Mouse (Mus musculus) kidney, embryonic 16.5 days (tissue): ENCODE measurements around the gene Ppp1r17. TPM values are rescaled to one million over a fixed set of nuclear protein-coding genes. Genes with fewer than 3 reads are reported as not detected.

ENCODE experiments used
- ATAC-seq: fragments of 200-750 bp; cut with Nextera tagmentation; 2 replicates; pipeline ENCODE4 v1.8.0; 2017; ENCODE audit warnings: moderate TSS enrichment; ENCODE audit not compliant: low FRiP score, low TSS enrichment
- H3K27ac ChIP-seq: fragments of 300-500 bp; sonication (generic); 2 replicates; pipeline ENCODE4 v1.5.1; 2014; ENCODE audit warnings: low read length
- H3K27me3 ChIP-seq: fragments of 300-500 bp; sonication (generic); 2 replicates; pipeline ENCODE4 v1.6.1; 2014; ENCODE audit warnings: low read length, control low read depth, mixed read lengths; ENCODE audit not compliant: insufficient read depth
- H3K36me3 ChIP-seq: fragments of 300-500 bp; sonication (generic); 2 replicates; pipeline ENCODE4 v1.6.1; 2014; ENCODE audit warnings: low read length, control low read depth, mixed read lengths; ENCODE audit not compliant: insufficient read depth
- H3K4me1 ChIP-seq: fragments of 300-500 bp; sonication (generic); 2 replicates; pipeline ENCODE4 v1.6.1; 2014; ENCODE audit warnings: low read length, control low read depth, mixed read lengths; ENCODE audit not compliant: insufficient read depth
- H3K4me2 ChIP-seq: fragments of 300-500 bp; sonication (generic); replicated peaks from 2 replicates; pipeline ENCODE4 v1.6.1; 2014; ENCODE audit warnings: low read depth, low read length
- H3K4me3 ChIP-seq: fragments of 300-500 bp; sonication (generic); 2 replicates; pipeline ENCODE4 v1.5.1; 2014; ENCODE audit warnings: mild to moderate bottlenecking, low read length
- H3K9ac ChIP-seq: fragments of 300-500 bp; sonication (generic); replicated peaks from 2 replicates; pipeline ENCODE4 v1.6.1; 2014; ENCODE audit warnings: low read length
- H3K9me3 ChIP-seq: fragments of 300-500 bp; sonication (generic); 2 replicates; pipeline ENCODE4 v1.6.1; 2016; ENCODE audit warnings: low read length, control low read depth
- WGBS: fragments of 180-500 bp; shearing (Covaris S2); extraction: QIAGEN DNeasy Blood & Tissue Kit; methylation state at CpG from one replicate; pipeline ENCODE4 v1.1.7; 2014; 5-methylcytosine and 5-hydroxymethylcytosine counted together
- polyA plus RNA-seq: library from polyadenylated mRNA; unstranded; fragments of >200 nt; fragmentation: Nextera tagmentation; extraction: Ambion mirVana; gene quantifications from 2 replicates; pipeline ENCODE4 v1.2.1, GENCODE M21; 2015

Gene Ppp1r17
- 0.09 and 0.19 TPM in 2 replicates for polyA plus RNA-seq

GRCm38 (mm10) chr6:56017291-56017994 lies at the start of gene Ppp1r17:
TSS of gene Ppp1r17 (plus strand) at chr6:56017497.
- no peaks in the 10 kb centered on the region for H3K4me1 ChIP-seq
- H3K9ac ChIP-seq: no peak within 1 kb of the TSS
- 71% methylated on average over 16 of the region's 16 CpGs for WGBS
- H3K27me3 ChIP-seq: no peaks in the 10 kb centered on the region
- no peak within 1 kb of the TSS for H3K4me2 ChIP-seq
- no peak for ATAC-seq
- no peak within 1 kb of the TSS for H3K27ac ChIP-seq
- H3K36me3 ChIP-seq: no peaks in the 10 kb centered on the region
- no peaks in the 10 kb centered on the region for H3K9me3 ChIP-seq
- H3K4me3 ChIP-seq: no peak within 1 kb of the TSS

GRCm38 (mm10) chr6:55972998-55973397 lies 44.3 kb upstream of the Ppp1r17 start:
- no peak for ATAC-seq
- H3K9ac ChIP-seq: no peak overlapping the region

DNA sequence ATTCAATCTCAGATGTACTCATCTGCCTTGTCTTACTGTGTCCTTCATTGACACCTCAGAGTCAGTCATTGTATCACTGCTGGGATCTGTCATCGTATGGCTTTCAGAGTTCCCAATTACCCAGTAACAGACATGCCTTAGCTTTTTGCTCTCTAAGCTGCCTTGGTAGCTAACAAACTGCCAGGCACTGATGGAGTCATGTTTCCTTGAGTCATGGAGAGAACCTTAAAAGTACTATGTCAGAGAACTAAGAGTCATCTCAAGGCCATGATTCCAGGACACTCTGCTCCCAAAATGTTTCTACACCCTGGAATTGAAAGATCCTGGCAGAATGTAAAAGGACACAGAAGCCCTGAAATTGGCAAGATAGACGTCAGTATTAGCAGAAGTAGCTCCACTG lies 37.5 kb upstream of the Ppp1r17 start:
- WGBS: 77% methylated on average over 2 of the region's 2 CpGs
- H3K27ac ChIP-seq: no peak overlapping the region
- no peak overlapping the region for H3K9ac ChIP-seq
- H3K4me3 ChIP-seq: no peak overlapping the region
- H3K27me3 ChIP-seq: no peaks in the 10 kb centered on the region
- ATAC-seq: no peak
- no peak overlapping the region for H3K4me2 ChIP-seq
- no peaks in the 10 kb centered on the region for H3K36me3 ChIP-seq
- no peaks in the 10 kb centered on the region for H3K4me1 ChIP-seq
- no peaks in the 10 kb centered on the region for H3K9me3 ChIP-seq

More at GRCm38 (mm10) chr6:55972998-55973397, 44.3 kb upstream of the Ppp1r17 start:
- no peaks in the 10 kb centered on the region for H3K4me1 ChIP-seq
- no peaks in the 10 kb centered on the region for H3K9me3 ChIP-seq
- no peaks in the 10 kb centered on the region for H3K27me3 ChIP-seq
- H3K36me3 ChIP-seq: no peaks in the 10 kb centered on the region
- H3K4me3 ChIP-seq: no peak overlapping the region
- H3K4me2 ChIP-seq: no peak overlapping the region
- no peak overlapping the region for H3K27ac ChIP-seq

DNA sequence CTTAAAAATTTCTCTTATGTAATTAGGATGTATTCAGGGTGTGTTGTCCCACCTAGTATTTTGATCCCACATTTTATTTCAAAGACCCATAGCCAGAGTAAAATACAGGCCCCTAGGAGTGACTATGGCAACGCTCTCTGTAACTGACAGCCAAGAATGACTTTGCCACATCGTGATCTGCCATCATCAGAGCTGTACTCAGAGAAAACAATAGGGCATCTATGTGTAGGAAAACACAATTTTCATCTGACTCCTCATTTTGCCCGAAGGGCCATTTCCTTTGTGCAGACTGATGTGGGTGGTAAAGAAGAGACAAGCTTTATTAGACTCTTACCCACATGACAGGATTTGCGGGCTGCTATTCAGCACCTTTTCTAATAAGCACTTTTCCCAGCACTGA lies 8.6 kb upstream of the Ppp1r17 start:
- no peak for ATAC-seq
- Histone ChIP-seq H3K27ac (no peak overlapping the region), H3K27me3 (no peaks in the 10 kb centered on the region), H3K9ac (no peak overlapping the region), H3K4me2 (no peak overlapping the region), H3K4me3 (no peak overlapping the region), H3K9me3 (no peaks in the 10 kb centered on the region), H3K36me3 (no peaks in the 10 kb centered on the region), H3K4me1 (no peaks in the 10 kb centered on the region)
- 79% methylated on average over 4 of the region's 4 CpGs for WGBS

DNA sequence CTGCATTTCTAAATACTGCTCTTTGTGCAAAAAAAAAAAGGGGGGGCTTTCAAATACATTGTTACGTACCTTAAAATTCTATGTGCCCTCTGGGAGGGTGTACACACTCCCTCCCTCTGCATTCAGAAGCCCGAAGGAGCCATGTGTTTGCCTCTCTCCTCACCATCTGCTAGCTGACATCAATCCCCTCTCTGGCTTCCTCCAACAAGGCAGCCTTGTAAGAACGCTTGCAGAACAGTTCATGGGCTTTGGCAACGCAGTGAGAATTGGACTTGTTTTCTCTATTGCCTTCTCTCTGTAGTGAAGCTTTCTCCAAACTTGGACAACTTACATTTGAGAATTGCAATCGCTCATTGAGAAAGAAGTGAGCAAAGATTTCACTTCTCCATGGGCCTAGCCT lies 4.9 kb upstream of the Ppp1r17 start:
- no peak for ATAC-seq
- WGBS: 60% methylated on average over 5 of the region's 5 CpGs
- no peak overlapping the region for H3K27ac ChIP-seq

GRCm38 (mm10) chr6:56019632-56020031 lies 2.3 kb downstream of the Ppp1r17 start:
- ATAC-seq: no peak
- H3K4me3 ChIP-seq: no peak overlapping the region
- H3K4me1 ChIP-seq: no peaks in the 10 kb centered on the region
- no peaks in the 10 kb centered on the region for H3K36me3 ChIP-seq
- WGBS: 66% methylated on average over 2 of the region's 2 CpGs
- H3K9me3 ChIP-seq: no peaks in the 10 kb centered on the region
- no peak overlapping the region for H3K9ac ChIP-seq
- no peaks in the 10 kb centered on the region for H3K27me3 ChIP-seq
- H3K27ac ChIP-seq: no peak overlapping the region
- H3K4me2 ChIP-seq: no peak overlapping the region

More for the DNA sequence above, 4.9 kb upstream of the Ppp1r17 start:
- Histone ChIP-seq H3K4me2 (no peak overlapping the region), H3K9ac (no peak overlapping the region), H3K36me3 (no peaks in the 10 kb centered on the region), H3K4me1 (no peaks in the 10 kb centered on the region), H3K27me3 (no peaks in the 10 kb centered on the region), H3K9me3 (no peaks in the 10 kb centered on the region), H3K4me3 (no peak overlapping the region)

DNA sequence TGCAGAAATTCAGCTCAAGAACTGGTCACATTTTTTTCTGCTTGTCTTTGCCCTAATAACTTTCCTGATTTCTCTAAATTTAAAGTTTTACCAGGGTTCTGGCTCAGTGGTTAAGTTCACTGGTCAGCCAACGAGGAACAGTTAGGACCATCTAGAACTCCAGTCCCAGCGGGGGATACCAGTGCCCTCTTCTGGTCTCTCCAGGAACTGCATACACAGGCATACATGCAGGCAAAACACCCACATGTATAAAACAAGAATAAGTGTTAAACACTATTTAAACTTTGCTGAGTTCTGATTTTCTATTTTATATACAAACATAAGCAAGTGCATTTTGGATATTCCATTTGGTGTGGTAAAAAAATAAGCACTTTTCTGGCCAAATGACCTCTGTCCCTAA lies 8.2 kb downstream of the Ppp1r17 start:
- Histone ChIP-seq H3K4me3 (no peak overlapping the region), H3K9ac (no peak overlapping the region), H3K36me3 (no peaks in the 10 kb centered on the region), H3K4me1 (no peaks in the 10 kb centered on the region), H3K9me3 (no peaks in the 10 kb centered on the region), H3K27me3 (no peaks in the 10 kb centered on the region), H3K27ac (no peak overlapping the region), H3K4me2 (no peak overlapping the region)
- no peak for ATAC-seq
- WGBS: 63% methylated on average over 2 of the region's 2 CpGs

DNA sequence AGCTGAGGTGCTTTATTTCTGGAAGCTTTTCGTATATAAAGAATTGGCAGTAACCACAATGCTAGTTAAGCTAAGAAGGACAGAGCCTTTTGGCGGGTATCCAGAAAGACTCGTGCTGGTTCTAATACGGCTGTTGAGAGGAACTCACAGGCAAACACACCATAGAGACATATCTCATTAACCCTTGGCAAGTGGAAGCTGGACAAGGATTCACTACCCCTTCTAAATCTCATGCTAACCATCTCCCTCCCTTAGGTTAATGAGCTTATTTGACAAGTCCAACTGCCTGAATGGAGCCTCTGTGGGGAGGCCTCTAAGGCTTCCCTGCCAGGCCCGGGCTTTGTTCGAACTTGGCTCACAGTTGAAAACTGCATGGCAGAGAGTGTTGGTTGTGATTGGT lies 10.0 kb downstream of the Ppp1r17 start:
- Histone ChIP-seq H3K27ac (no peak overlapping the region), H3K9me3 (no peaks in the 10 kb centered on the region), H3K36me3 (no peaks in the 10 kb centered on the region), H3K9ac (no peak overlapping the region), H3K4me2 (no peak overlapping the region), H3K4me3 (no peak overlapping the region), H3K4me1 (no peaks in the 10 kb centered on the region), H3K27me3 (no peaks in the 10 kb centered on the region)
- WGBS: 80% methylated on average over 6 of the region's 6 CpGs
- no peak for ATAC-seq

- H3K4me3 ChIP-seq: no peak overlapping the region
- no peak overlapping the region for H3K27ac ChIP-seq
- no peaks in the 10 kb centered on the region for H3K4me1 ChIP-seq
- H3K9ac ChIP-seq: no peak overlapping the region
- no peak for ATAC-seq
- 87% methylated on average over 5 of the region's 5 CpGs for WGBS
- no peaks in the 10 kb centered on the region for H3K27me3 ChIP-seq
- H3K36me3 ChIP-seq: no peaks in the 10 kb centered on the region
- H3K9me3 ChIP-seq: no peaks in the 10 kb centered on the region
- no peak overlapping the region for H3K4me2 ChIP-seq
Measured at GRCm38 (mm10) chr6:56027966-56028365, 10.7 kb downstream of the Ppp1r17 start.

DNA sequence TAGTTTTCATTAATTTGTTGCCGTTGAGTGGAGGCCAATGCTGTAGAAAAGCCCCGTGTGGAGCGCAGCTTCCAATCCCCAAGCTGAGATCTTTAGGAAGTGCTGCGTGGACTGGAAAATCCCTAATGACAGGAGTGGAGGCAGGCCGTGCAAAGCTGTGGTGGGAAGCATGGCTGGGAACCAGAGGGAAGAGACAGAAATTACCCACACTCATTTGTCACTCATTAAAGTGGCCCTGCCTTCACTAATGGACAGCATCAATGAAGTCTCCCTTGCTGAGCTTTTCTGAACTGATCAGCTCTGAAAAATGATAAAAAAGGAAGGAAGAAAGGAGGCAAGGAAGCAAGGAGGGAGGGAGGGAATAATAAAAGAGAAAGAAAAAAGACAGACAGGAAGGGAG lies 12.7 kb downstream of the Ppp1r17 start:
- Histone ChIP-seq H3K36me3 (no peaks in the 10 kb centered on the region), H3K4me3 (no peak overlapping the region), H3K4me1 (no peaks in the 10 kb centered on the region), H3K9ac (no peak overlapping the region), H3K4me2 (no peak overlapping the region), H3K27me3 (no peaks in the 10 kb centered on the region), H3K9me3 (no peaks in the 10 kb centered on the region), H3K27ac (no peak overlapping the region)
- 63% methylated on average over 5 of the region's 5 CpGs for WGBS
- ATAC-seq: no peak
